Mouse (Mus musculus) CD4-positive, CD25-positive, alpha-beta regulatory T cell, adult 4 months (primary cell): Measurements from ENCODE around the gene Tcl1b1. TPM values are rescaled to one million over a fixed set of nuclear protein-coding genes. Genes with fewer than 3 reads are reported as not detected.
"Not testable (repeated sequence)": the region's sequence is repeated elsewhere in the genome, so short reads cannot be mapped to it uniquely, and the experiment has no call there.

Experiments
- ATAC-seq: one replicate; pipeline ENCODE4 v1.8.0; 2017
- polyA plus RNA-seq, 2 experiments: library from polyadenylated mRNA; unstranded; fragments of 100-300 nt; shearing (Covaris generic); gene quantifications; one replicate each; pipeline ENCODE4 v1.2.1; 2017

Gene Tcl1b1
- polyA plus RNA-seq, 2 experiments from 2014 or later: not detected

DNA sequence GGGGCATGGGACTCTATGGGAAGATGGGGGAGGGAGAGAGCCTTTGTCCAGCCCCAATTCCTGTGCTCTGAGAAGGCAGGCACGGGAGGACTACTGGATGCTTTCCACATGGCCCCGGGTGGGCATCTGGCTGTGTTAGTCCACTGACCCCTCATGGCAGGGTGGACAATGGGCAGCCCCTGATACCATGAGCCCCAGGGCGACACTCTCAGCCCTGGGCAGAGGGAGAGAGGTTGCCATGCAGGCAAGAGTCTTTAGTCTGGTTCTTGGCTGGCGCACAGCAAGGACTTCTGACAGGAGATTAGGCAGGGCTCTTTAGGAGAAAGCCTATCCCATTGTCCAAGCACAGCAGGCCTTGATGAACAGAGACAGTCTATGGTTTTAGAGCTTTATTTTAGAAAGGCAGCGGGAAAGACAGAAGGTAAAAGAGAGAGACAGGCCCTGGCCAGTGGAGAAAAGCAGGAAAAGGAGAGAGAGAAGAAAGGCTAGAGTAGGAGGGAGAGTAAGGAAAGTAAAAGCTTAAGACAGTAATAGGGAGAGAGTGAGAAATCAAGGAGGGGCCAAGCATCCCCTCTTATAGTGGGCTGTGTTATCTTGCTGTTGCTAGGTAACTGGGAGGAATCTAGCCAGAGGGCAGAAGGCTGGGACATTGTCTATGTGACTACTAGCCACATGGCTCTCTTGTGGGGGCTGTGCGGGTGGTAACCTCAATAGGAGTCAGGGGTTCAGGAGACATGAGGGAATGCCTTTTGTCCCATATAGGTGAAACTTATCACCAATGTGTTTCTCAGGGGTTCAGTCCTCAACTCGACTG is 40.4 kb downstream of the Tcl1b1 start:
- ATAC-seq: not testable (repeated sequence)

- ATAC-seq: not testable (repeated sequence)
Observed at GRCm38 (mm10) chr12:105201657-105202056, 42.2 kb downstream of the Tcl1b1 start, which contains the start of gene Tcl1b4. Gene Tcl1b4, plus strand, starts transcription at chr12:105201957.

DNA sequence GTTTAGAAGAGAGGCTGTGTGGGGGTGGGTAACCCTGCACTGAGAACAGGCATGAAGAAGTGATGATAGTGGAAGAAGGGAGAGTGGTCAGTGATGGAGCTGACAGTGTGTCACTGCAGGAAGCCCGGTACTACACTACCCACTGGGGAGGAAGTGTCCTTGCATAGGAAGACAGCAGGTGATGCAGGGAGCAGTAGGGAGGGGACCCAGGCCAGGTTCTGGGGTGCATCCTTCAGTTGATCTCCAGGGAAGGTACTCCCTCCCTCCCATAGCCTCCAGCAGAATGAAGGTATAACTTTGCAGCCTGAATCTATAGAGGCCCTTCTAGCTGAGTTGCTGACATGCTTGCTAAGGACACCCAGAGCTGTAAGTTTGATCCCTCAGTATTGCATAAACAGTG is 47.6 kb downstream of the Tcl1b1 start:
- no peak for ATAC-seq

GRCm38 (mm10) chr12:105208441-105208840 is 49.0 kb downstream of the Tcl1b1 start:
- no peak for ATAC-seq

- ATAC-seq: no peak
Observed at GRCm38 (mm10) chr12:105209231-105209630, 49.7 kb downstream of the Tcl1b1 start.

Other genes with a start within 250 kb of the Tcl1b1 start
- 1 to 10 TPM; 1.6 to 5.5 TPM for gene Syne3, start 149.9 kb upstream of the Tcl1b1 start, polyA plus RNA-seq
- 1 to 10 TPM; 3.3 to 8.5 TPM for gene Glrx5, start 127.0 kb upstream of the Tcl1b1 start, polyA plus RNA-seq
- gene Tcl1b2, start 13.7 kb upstream of the Tcl1b1 start, polyA plus RNA-seq: not detected
- not detected for gene Tcl1b5, start 16.7 kb downstream of the Tcl1b1 start, polyA plus RNA-seq
- not detected for gene Tcl1b3, start 31.4 kb downstream of the Tcl1b1 start, polyA plus RNA-seq
- gene Tcl1b4, start 42.3 kb downstream of the Tcl1b1 start, polyA plus RNA-seq: not detected
- not detected for gene Tcl1, start 63.1 kb downstream of the Tcl1b1 start, polyA plus RNA-seq
- not detected for gene Tunar, start 174.2 kb downstream of the Tcl1b1 start, polyA plus RNA-seq